Comparison of ENCODE assay signal across 8 mouse cellular contexts in genomic region chr11:117266906-117267721, GRCm38 (mm10).
DNase-seq lines count a peak whose midpoint lies in the region; ATAC-seq and TF ChIP-seq lines count a peak whose summit lies in the region.

No protein-coding gene starts in this region.

- TF ChIP-seq EP300 in MEL (IDR thresholded peaks at IDR 0.05; ENCODE audit: low read depth in 1 of 2, low read length in 2 of 2), result no peak

- no peak for TF ChIP-seq RAD21 in MEL (IDR thresholded peaks at IDR 0.05; ENCODE audit: low read depth, low read length)

- H3K4me1 ChIP-seq in MEL (ENCODE audit: control insufficient read depth in 1 of 2, insufficient read depth in 2 of 2, low read length in 2 of 2), result peaks cover 2 to 36% of the 10 kb centered on the region in 2 experiments
- peaks cover 48% of the 10 kb centered on the region for H3K4me1 ChIP-seq in embryonic facial prominence, embryonic 14.5 days (ENCODE audit: control insufficient read depth, insufficient read depth, low read length)
- H3K4me1 ChIP-seq in limb, embryonic 13.5 days, result peaks cover 73% of the 10 kb centered on the region
- peaks cover 66% of the 10 kb centered on the region for H3K4me1 ChIP-seq in midbrain, embryonic 13.5 days (replicated peaks)
- H3K4me1 ChIP-seq in thymus, adult 2 months (replicated peaks; ENCODE audit: control insufficient read depth, insufficient read depth, low read length), result peaks cover 41% of the 10 kb centered on the region

- peak; percentile 75 for ATAC-seq in embryonic facial prominence, embryonic 14.5 days (ENCODE audit: low read depth)
- peak; percentile 68 for ATAC-seq in limb, embryonic 13.5 days (ENCODE audit: low FRiP score, low read depth)
- peak; percentile 81 for ATAC-seq in midbrain, embryonic 13.5 days

- peak overlapping the region; percentile 59 for H3K9ac ChIP-seq in MEL (ENCODE audit: control insufficient read depth, low read depth, low read length, poor library complexity, severe bottlenecking)
- peak overlapping the region; percentile 72 for H3K9ac ChIP-seq in embryonic facial prominence, embryonic 14.5 days (ENCODE audit: low read depth, low read length)
- H3K9ac ChIP-seq in limb, embryonic 13.5 days, result peak overlapping the region; percentile 91
- peak overlapping the region; percentile 66 for H3K9ac ChIP-seq in midbrain, embryonic 13.5 days (replicated peaks)

- WGBS in embryonic facial prominence, embryonic 14.5 days, result under 1% methylated on average over 35 of the region's 37 CpGs
- under 1% methylated on average over 37 of the region's 37 CpGs for WGBS in limb, embryonic 13.5 days
- under 1% methylated on average over 37 of the region's 37 CpGs for WGBS in midbrain, embryonic 13.5 days
- under 1% methylated on average over 37 of the region's 37 CpGs for WGBS in thymus, adult 2 months

- peak in 2 of 3 experiments; percentile 34 to 44; a peak in 4 of 6 replicates for TF ChIP-seq CTCF in MEL (IDR thresholded peaks at IDR 0.05 in 2 of 3, conservative IDR thresholded peaks at IDR 0.05 in 1 of 3; ENCODE audit: control insufficient read depth in 1 of 3, insufficient read depth in 1 of 3, low read depth in 2 of 3, low read length in 3 of 3, poor library complexity in 1 of 3, severe bottlenecking in 1 of 3)
- peak; percentile 61; the same call in 1 of the 2 replicates for TF ChIP-seq CTCF in thymus, adult 2 months (IDR thresholded peaks at IDR 0.05; ENCODE audit: borderline replicate concordance, control insufficient read depth, extremely low read depth, insufficient read depth, low read length, poor library complexity)

- peak overlapping the region; percentile 47 to 71 for H3K4me3 ChIP-seq in MEL (ENCODE audit: control insufficient read depth in 1 of 2, insufficient read depth in 1 of 2, low read depth in 2 of 2, low read length in 2 of 2)
- H3K4me3 ChIP-seq in embryonic facial prominence, embryonic 14.5 days (ENCODE audit: low read depth, low read length), result peak overlapping the region; percentile 81
- peak overlapping the region; percentile 87 for H3K4me3 ChIP-seq in limb, embryonic 13.5 days
- peak overlapping the region; percentile 56 for H3K4me3 ChIP-seq in midbrain, embryonic 13.5 days (replicated peaks)
- H3K4me3 ChIP-seq in thymus, adult 2 months (ENCODE audit: control insufficient read depth, insufficient read depth, low read length), result peak overlapping the region; percentile 99

- H3K9me3 ChIP-seq in MEL (replicated peaks; ENCODE audit: insufficient read depth, low read length), result no peaks in the 10 kb centered on the region
- no peaks in the 10 kb centered on the region for H3K9me3 ChIP-seq in embryonic facial prominence, embryonic 14.5 days (ENCODE audit: control insufficient read depth, low read length)
- no peaks in the 10 kb centered on the region for H3K9me3 ChIP-seq in limb, embryonic 13.5 days
- no peaks in the 10 kb centered on the region for H3K9me3 ChIP-seq in midbrain, embryonic 13.5 days

- H3K27me3 ChIP-seq in MEL (ENCODE audit: control insufficient read depth in 1 of 2, insufficient read depth in 2 of 2, low read length in 2 of 2), result no peaks in the 10 kb centered on the region; a peak in 1 of 4 replicates
- H3K27me3 ChIP-seq in embryonic facial prominence, embryonic 14.5 days (replicated peaks; ENCODE audit: control insufficient read depth, insufficient read depth, low read length), result no peaks in the 10 kb centered on the region
- no peaks in the 10 kb centered on the region for H3K27me3 ChIP-seq in limb, embryonic 13.5 days
- 0 out of 2 replicates have a peak, but pooled peaks cover 9% of the 10 kb centered on the region for H3K27me3 ChIP-seq in midbrain, embryonic 13.5 days
- no peaks in the 10 kb centered on the region for H3K27me3 ChIP-seq in thymus, adult 2 months (ENCODE audit: control insufficient read depth, insufficient read depth, low read length)

- no peak overlapping the region for H3K27ac ChIP-seq in MEL (ENCODE audit: control insufficient read depth, low read depth, low read length)
- peak overlapping the region; percentile 89 for H3K27ac ChIP-seq in embryonic facial prominence, embryonic 14.5 days (replicated peaks; ENCODE audit: low read depth, low read length)
- peak overlapping the region; percentile 92 for H3K27ac ChIP-seq in limb, embryonic 13.5 days
- peak overlapping the region; percentile 52 for H3K27ac ChIP-seq in midbrain, embryonic 13.5 days
- H3K27ac ChIP-seq in thymus, adult 2 months (ENCODE audit: control insufficient read depth, insufficient read depth, low read length), result peak overlapping the region; percentile 11

- H3K4me2 ChIP-seq in embryonic facial prominence, embryonic 14.5 days (ENCODE audit: low read depth, low read length), result peak overlapping the region; percentile 76
- H3K4me2 ChIP-seq in limb, embryonic 13.5 days (replicated peaks), result peak overlapping the region; percentile 89
- H3K4me2 ChIP-seq in midbrain, embryonic 13.5 days (replicated peaks), result peak overlapping the region; percentile 83

- DNase-seq in 416B (ENCODE audit: low read depth), result peak; percentile 83
- DNase-seq in MEL (ENCODE audit: low read depth, low spot score), result peak; percentile 50
- peak; percentile 94 for DNase-seq in embryonic facial prominence, embryonic 14.5 days (ENCODE audit: low spot score)
- peak; percentile 55 to 70 for DNase-seq in heart, postnatal 36 days
- DNase-seq in thymus, adult 2 months, result peak; percentile 76
- DNase-seq in c-Kit-positive CD71-positive TER-119-positive erythroid progenitor cells, embryonic 14.5 days (ENCODE audit: low spot score), result no peak

- intact Hi-C loops in heart, postnatal 36 days (cut with DNase I), result loop anchor here (1.0 kb wide), 1 partner anchor 29 kb away; no protein-coding TSS in a partner anchor

- peaks cover 4% of the 10 kb centered on the region; the same call in 1 of the 2 replicates for H3K79me2 ChIP-seq in MEL (ENCODE audit: control insufficient read depth, insufficient read depth, low read length, poor library complexity)

- H3K36me3 ChIP-seq in MEL (ENCODE audit: control insufficient read depth in 1 of 2, insufficient read depth in 2 of 2, low read length in 2 of 2), result peaks cover 0 to 11% of the 10 kb centered on the region in 2 experiments; a peak in 2 of 4 replicates
- no peaks in the 10 kb centered on the region; the same call in 1 of the 2 replicates for H3K36me3 ChIP-seq in embryonic facial prominence, embryonic 14.5 days (ENCODE audit: control insufficient read depth, insufficient read depth, low read length)
- H3K36me3 ChIP-seq in limb, embryonic 13.5 days, result peaks cover 7% of the 10 kb centered on the region
- no peaks in the 10 kb centered on the region for H3K36me3 ChIP-seq in midbrain, embryonic 13.5 days
- no peaks in the 10 kb centered on the region for H3K36me3 ChIP-seq in thymus, adult 2 months (ENCODE audit: control insufficient read depth, insufficient read depth, low read length)

- no peak for TF ChIP-seq POLR2A in MEL (IDR thresholded peaks at IDR 0.05; ENCODE audit: control insufficient read depth in 1 of 2, insufficient read depth in 1 of 2, low read depth in 1 of 2, low read length in 2 of 2, poor library complexity in 1 of 2)
- TF ChIP-seq POLR2A in thymus, adult 2 months (IDR thresholded peaks at IDR 0.05; ENCODE audit: control insufficient read depth, extremely low read depth, insufficient read depth, low read length, poor library complexity), result peak; percentile 87

TF ChIP-seq in MEL, 35 proteins besides CTCF, POLR2A, EP300 and RAD21:
- no peak for TF ChIP-seq USF1 (IDR thresholded peaks at IDR 0.05; ENCODE audit: low read depth, low read length)
- TF ChIP-seq HCFC1 (IDR thresholded peaks at IDR 0.05; ENCODE audit: low read depth, low read length), result no peak
- no peak for TF ChIP-seq MXI1 (IDR thresholded peaks at IDR 0.05; ENCODE audit: low read depth, low read length)
- TF ChIP-seq ELF1 (IDR thresholded peaks at IDR 0.05; ENCODE audit: low read depth, low read length), result no peak
- no peak for TF ChIP-seq TBP (IDR thresholded peaks at IDR 0.05; ENCODE audit: low read depth, low read length)
- peak; percentile 46; the same call in 1 of the 2 replicates for TF ChIP-seq MAZ (IDR thresholded peaks at IDR 0.05; ENCODE audit: low read depth, low read length)
- peak; percentile 28 for TF ChIP-seq SMC3 (IDR thresholded peaks at IDR 0.05; ENCODE audit: low read depth, low read length)
- TF ChIP-seq MEF2A (IDR thresholded peaks at IDR 0.05; ENCODE audit: extremely low read depth, insufficient replicate concordance, low read depth, low read length, poor library complexity, severe bottlenecking), result no peak
- no peak for TF ChIP-seq KAT2A (conservative IDR thresholded peaks at IDR 0.05; ENCODE audit: low read depth, low read length)
TF ChIP-seq in MEL: peak in this region for 2.
